Mouse (Mus musculus): Measurements from ENCODE around the gene Amigo2.

GRCm38 (mm10) chr15:97259968-97260597 lies 13.0 kb upstream of the Amigo2 start:
- TF ChIP-seq CTCF (IDR thresholded peaks at IDR 0.05; ENCODE audit: insufficient read depth, low read depth, low read length) (no peak), POLR2A (IDR thresholded peaks at IDR 0.05; ENCODE audit: insufficient read depth, low read depth, low read length) (no peak)
